Mouse (Mus musculus): ENCODE measurements around the gene Hsf2. TPM values are rescaled to one million over a fixed set of nuclear protein-coding genes. Genes with fewer than 3 reads are reported as not detected.
"Not testable (repeated sequence)": the region's sequence is repeated elsewhere in the genome, so short reads cannot be mapped to it uniquely, and the experiment has no call there.

The Hsf2 gene
- polyA plus RNA-seq, 1 experiment from 2014 or later, result 10.7 TPM

DNA sequence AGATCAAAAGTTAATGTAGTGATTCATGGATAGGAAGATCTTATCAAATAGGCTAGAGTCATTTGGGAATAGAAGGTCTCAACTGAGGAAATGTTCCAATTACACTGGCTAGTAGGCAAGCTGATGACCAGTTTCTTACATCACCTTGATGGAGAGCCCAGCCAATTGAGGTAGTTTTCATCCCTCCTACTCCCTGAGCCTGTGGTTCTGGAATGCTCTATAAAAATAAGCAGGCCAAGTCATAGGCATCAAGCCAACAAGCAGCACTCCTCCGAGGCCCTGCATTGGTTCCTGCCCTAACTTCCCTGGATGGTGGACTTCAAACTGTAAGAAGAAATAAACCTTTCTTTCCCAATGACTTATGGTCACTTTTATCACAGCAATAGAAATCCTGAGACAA is 29.1 kb downstream of the Hsf2 start:
- ATAC-seq (ENCODE audit: low read depth), result no peak
- H3K36me3 ChIP-seq (ENCODE audit: control insufficient read depth, insufficient read depth), result peaks cover 41% of the 10 kb centered on the region
- WGBS (ENCODE audit: insufficient replicate concordance), result 88% methylated on average over 1 of the region's 1 CpGs
- H3K4me3 ChIP-seq (ENCODE audit: low read depth, low read length), result no peak overlapping the region
- no peaks in the 10 kb centered on the region for H3K4me1 ChIP-seq (ENCODE audit: control insufficient read depth, low read depth, low read length)
- H3K27me3 ChIP-seq (ENCODE audit: control insufficient read depth, insufficient read depth, low read depth, low read length), result no peaks in the 10 kb centered on the region
- no peaks in the 10 kb centered on the region for H3K9me3 ChIP-seq (replicated peaks; ENCODE audit: control insufficient read depth, low read length)
- H3K9ac ChIP-seq (ENCODE audit: low read depth, low read length), result no peak overlapping the region
- no peak overlapping the region for H3K4me2 ChIP-seq (ENCODE audit: low read depth, low read length)
- no peak overlapping the region for H3K27ac ChIP-seq (ENCODE audit: low read length)

DNA sequence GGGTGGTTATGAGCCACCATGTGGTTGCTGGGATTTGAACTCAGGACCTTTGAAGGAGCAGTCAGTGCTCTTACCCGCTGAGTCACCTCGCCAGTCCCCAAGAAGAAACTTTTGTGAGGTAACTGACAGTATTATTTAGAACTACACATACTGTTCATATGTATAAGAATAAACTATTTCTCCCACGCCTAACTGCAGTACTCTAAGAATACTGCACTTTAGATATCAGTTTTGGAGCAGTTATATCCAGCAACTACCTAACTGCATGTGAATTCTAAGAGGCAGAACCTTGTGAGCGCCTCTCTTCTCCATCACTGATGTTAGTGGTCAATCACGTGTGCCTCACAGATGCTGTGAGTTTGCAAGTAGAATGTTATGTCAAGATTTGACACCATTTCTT is 40.3 kb downstream of the Hsf2 start:
- peaks cover 33% of the 10 kb centered on the region for H3K36me3 ChIP-seq (ENCODE audit: control insufficient read depth, insufficient read depth)
- WGBS (ENCODE audit: insufficient replicate concordance), result 83% methylated on average over 5 of the region's 5 CpGs
- no peaks in the 10 kb centered on the region for H3K27me3 ChIP-seq (ENCODE audit: control insufficient read depth, insufficient read depth, low read depth, low read length)

GRCm38 (mm10) chr10:57531076-57531475 is 44.9 kb downstream of the Hsf2 start:
- ATAC-seq (ENCODE audit: low read depth), result no peak
- Histone ChIP-seq H3K9me3 (replicated peaks; ENCODE audit: control insufficient read depth, low read length) (no peaks in the 10 kb centered on the region), H3K36me3 (ENCODE audit: control insufficient read depth, insufficient read depth) (peaks cover 14% of the 10 kb centered on the region), H3K9ac (ENCODE audit: low read depth, low read length) (peak overlapping the region; percentile 95), H3K4me3 (ENCODE audit: low read depth, low read length) (peak overlapping the region; percentile 95), H3K27me3 (ENCODE audit: control insufficient read depth, insufficient read depth, low read depth, low read length) (no peaks in the 10 kb centered on the region), H3K27ac (ENCODE audit: low read length) (0 out of 2 replicates have a peak overlapping the region, but pooled peaks have one; percentile 15), H3K4me2 (ENCODE audit: low read depth, low read length) (peak overlapping the region; percentile 68), H3K4me1 (ENCODE audit: control insufficient read depth, low read depth, low read length) (peaks cover 7% of the 10 kb centered on the region)
- 41% methylated on average over 2 of the region's 2 CpGs for WGBS (ENCODE audit: insufficient replicate concordance)

More for the DNA sequence above, 40.3 kb downstream of the Hsf2 start:
- Histone ChIP-seq H3K27ac (ENCODE audit: low read length) (no peak overlapping the region), H3K9ac (ENCODE audit: low read depth, low read length) (no peak overlapping the region), H3K4me3 (ENCODE audit: low read depth, low read length) (no peak overlapping the region), H3K4me2 (ENCODE audit: low read depth, low read length) (no peak overlapping the region), H3K4me1 (ENCODE audit: control insufficient read depth, low read depth, low read length) (peaks cover 7% of the 10 kb centered on the region), H3K9me3 (replicated peaks; ENCODE audit: control insufficient read depth, low read length) (no peaks in the 10 kb centered on the region)
- ATAC-seq (ENCODE audit: low read depth), result no peak

DNA sequence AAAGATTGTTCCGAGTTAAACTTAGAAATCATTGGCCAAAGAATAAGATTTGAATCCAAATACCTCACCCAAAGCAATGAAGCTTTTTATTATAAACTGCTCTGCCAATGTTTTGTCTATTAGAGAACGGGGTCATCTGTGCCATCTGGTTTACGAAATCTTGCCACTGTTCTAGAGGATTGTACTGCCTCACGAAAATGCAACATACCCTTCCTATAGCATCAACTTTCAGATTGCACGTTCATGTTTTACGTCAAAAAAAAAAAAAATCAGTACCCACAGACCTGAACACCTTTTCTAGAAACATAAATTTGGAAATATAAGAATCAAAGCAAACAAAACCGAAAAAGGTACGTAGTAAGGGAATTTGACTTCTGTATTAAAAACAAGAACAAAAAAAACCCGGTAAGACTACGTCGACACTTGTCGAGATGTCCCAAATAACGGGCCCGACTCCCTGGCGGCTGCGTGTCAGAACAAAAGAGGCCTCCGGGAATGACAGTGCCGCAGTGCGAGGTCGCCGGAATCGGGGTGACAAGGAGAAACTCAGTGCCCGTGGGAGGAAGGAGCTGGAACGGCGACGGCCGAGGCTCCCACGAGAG is 45.5 kb downstream of the Hsf2 start:
- Histone ChIP-seq H3K27me3 (ENCODE audit: control insufficient read depth, insufficient read depth, low read depth, low read length) (no peaks in the 10 kb centered on the region), H3K36me3 (ENCODE audit: control insufficient read depth, insufficient read depth) (peaks cover 9% of the 10 kb centered on the region), H3K4me1 (ENCODE audit: control insufficient read depth, low read depth, low read length) (peaks cover 7% of the 10 kb centered on the region), H3K27ac (ENCODE audit: low read length) (peak overlapping the region; percentile 99), H3K4me2 (ENCODE audit: low read depth, low read length) (peak overlapping the region; percentile 68), H3K9ac (ENCODE audit: low read depth, low read length) (peak overlapping the region; percentile 95), H3K9me3 (replicated peaks; ENCODE audit: control insufficient read depth, low read length) (no peaks in the 10 kb centered on the region), H3K4me3 (ENCODE audit: low read depth, low read length) (peak overlapping the region; percentile 95)
- no peak for ATAC-seq (ENCODE audit: low read depth)
- WGBS (ENCODE audit: insufficient replicate concordance), result 3% methylated on average over 28 of the region's 28 CpGs

DNA sequence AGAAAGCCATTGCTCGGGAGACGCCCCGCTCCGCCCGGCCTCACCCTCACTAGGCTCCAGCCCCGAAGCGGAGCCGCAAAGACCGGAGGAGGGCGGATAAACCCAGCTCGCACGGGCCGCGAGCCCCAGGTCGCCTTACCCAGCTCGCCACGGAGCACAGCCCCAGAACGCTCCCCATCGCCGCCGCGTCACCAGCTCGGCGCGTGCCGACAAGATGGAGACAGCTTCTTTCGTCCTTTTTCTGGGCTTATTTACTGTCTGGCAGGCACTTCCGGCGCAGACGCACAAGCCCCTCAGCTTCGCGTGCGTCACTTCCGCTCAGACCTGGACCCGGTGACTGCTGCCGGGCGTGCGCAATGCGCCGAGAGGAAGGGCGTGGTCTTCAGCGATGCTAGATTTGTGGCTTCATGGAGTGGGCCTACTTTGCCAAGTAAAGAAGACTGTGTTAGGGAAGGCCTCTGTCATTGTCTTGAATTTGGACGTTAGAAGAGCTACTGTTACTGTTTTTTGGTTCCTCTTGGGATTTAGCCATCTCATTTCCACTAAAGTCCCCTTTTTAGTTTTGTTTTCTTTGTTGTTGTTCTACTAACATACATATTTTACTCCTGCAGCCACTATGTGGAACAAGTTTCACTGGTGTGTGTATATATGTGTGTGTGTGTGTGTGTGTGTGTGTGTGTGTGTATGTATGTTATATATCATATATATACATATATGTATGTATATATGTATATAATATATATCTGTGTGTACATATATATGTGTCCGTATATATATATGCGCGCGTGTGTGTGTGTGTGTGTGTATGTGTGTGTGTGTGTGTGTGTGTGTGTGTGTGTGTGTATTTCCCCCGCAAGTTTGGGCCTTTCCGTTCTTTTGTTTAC is 46.3 kb downstream of the Hsf2 start, which contains the start of gene Serinc1:
TSS of gene Serinc1 (minus strand) at position 313 of the 884 bp plus-strand sequence.
- H3K4me1 ChIP-seq (ENCODE audit: control insufficient read depth, low read depth, low read length), result peaks cover 7% of the 10 kb centered on the region
- peak; percentile 99 for ATAC-seq (ENCODE audit: low read depth)
- H3K9ac ChIP-seq (ENCODE audit: low read depth, low read length), result peak within 1 kb of the TSS; percentile 95
- H3K4me2 ChIP-seq (ENCODE audit: low read depth, low read length), result peak within 1 kb of the TSS; percentile 68
- no peaks in the 10 kb centered on the region for H3K9me3 ChIP-seq (replicated peaks; ENCODE audit: control insufficient read depth, low read length)
- H3K36me3 ChIP-seq (ENCODE audit: control insufficient read depth, insufficient read depth), result peaks cover 2% of the 10 kb centered on the region; the same call in 1 of the 2 replicates
- 11% methylated on average over 49 of the region's 49 CpGs for WGBS (ENCODE audit: insufficient replicate concordance)
- peak within 1 kb of the TSS; percentile 99 for H3K27ac ChIP-seq (ENCODE audit: low read length)
- peak within 1 kb of the TSS; percentile 95 for H3K4me3 ChIP-seq (ENCODE audit: low read depth, low read length)
- no peaks in the 10 kb centered on the region for H3K27me3 ChIP-seq (ENCODE audit: control insufficient read depth, insufficient read depth, low read depth, low read length)

GRCm38 (mm10) chr10:57543890-57544289 is 57.7 kb downstream of the Hsf2 start:
- H3K4me2 ChIP-seq (ENCODE audit: low read depth, low read length); ATAC-seq (ENCODE audit: low read depth); H3K4me1 ChIP-seq (ENCODE audit: control insufficient read depth, low read depth, low read length); H3K27ac ChIP-seq (ENCODE audit: low read length); H3K9ac ChIP-seq (ENCODE audit: low read depth, low read length); H3K36me3 ChIP-seq (ENCODE audit: control insufficient read depth, insufficient read depth); H3K27me3 ChIP-seq (ENCODE audit: control insufficient read depth, insufficient read depth, low read depth, low read length); H3K9me3 ChIP-seq (replicated peaks; ENCODE audit: control insufficient read depth, low read length); H3K4me3 ChIP-seq (ENCODE audit: low read depth, low read length): not testable (repeated sequence)
- 80% methylated on average over 9 of the region's 9 CpGs for WGBS (ENCODE audit: insufficient replicate concordance)

- Histone ChIP-seq H3K4me2 (ENCODE audit: low read depth, low read length) (no peak overlapping the region), H3K9me3 (replicated peaks; ENCODE audit: control insufficient read depth, low read length) (no peaks in the 10 kb centered on the region), H3K4me1 (ENCODE audit: control insufficient read depth, low read depth, low read length) (no peaks in the 10 kb centered on the region), H3K4me3 (ENCODE audit: low read depth, low read length) (no peak overlapping the region), H3K27me3 (ENCODE audit: control insufficient read depth, insufficient read depth, low read depth, low read length) (no peaks in the 10 kb centered on the region), H3K9ac (ENCODE audit: low read depth, low read length) (no peak overlapping the region), H3K36me3 (ENCODE audit: control insufficient read depth, insufficient read depth) (no peaks in the 10 kb centered on the region), H3K27ac (ENCODE audit: low read length) (no peak overlapping the region)
- WGBS (ENCODE audit: insufficient replicate concordance), result 60% methylated on average over 4 of the region's 4 CpGs
- no peak for ATAC-seq (ENCODE audit: low read depth)
Observed at GRCm38 (mm10) chr10:57549631-57550030, 63.4 kb downstream of the Hsf2 start.

DNA sequence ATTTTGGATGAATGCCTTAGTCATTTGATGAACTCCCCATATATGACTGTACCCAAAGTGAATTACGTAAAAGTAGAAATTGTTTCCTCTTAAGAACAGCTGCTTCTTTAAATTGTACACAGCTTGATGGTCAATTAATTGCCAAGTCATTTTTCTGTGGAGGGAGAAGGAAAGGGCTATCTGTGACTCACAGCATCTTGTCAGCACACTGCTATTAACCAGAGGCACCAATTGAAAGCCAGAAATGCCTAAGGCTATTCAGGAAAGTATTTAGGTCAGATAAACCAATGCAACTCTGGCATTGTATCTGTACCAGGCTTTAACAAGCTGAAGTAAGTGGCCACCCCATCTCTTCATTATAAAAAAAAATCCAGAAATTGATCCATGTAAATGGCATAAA is 67.5 kb downstream of the Hsf2 start:
- Histone ChIP-seq H3K27me3 (ENCODE audit: control insufficient read depth, insufficient read depth, low read depth, low read length) (no peaks in the 10 kb centered on the region), H3K9ac (ENCODE audit: low read depth, low read length) (no peak overlapping the region), H3K4me3 (ENCODE audit: low read depth, low read length) (no peak overlapping the region), H3K36me3 (ENCODE audit: control insufficient read depth, insufficient read depth) (no peaks in the 10 kb centered on the region), H3K27ac (ENCODE audit: low read length) (no peak overlapping the region), H3K9me3 (replicated peaks; ENCODE audit: control insufficient read depth, low read length) (no peaks in the 10 kb centered on the region), H3K4me2 (ENCODE audit: low read depth, low read length) (no peak overlapping the region), H3K4me1 (ENCODE audit: control insufficient read depth, low read depth, low read length) (no peaks in the 10 kb centered on the region)
- WGBS (ENCODE audit: insufficient replicate concordance), result 67% methylated on average over 1 of the region's 1 CpGs
- no peak for ATAC-seq (ENCODE audit: low read depth)

GRCm38 (mm10) chr10:57557597-57557996 is 71.4 kb downstream of the Hsf2 start:
- no peak overlapping the region for H3K4me2 ChIP-seq (ENCODE audit: low read depth, low read length)
- no peak for ATAC-seq (ENCODE audit: low read depth)
- no peaks in the 10 kb centered on the region for H3K36me3 ChIP-seq (ENCODE audit: control insufficient read depth, insufficient read depth)
- no peak overlapping the region for H3K4me3 ChIP-seq (ENCODE audit: low read depth, low read length)
- H3K27me3 ChIP-seq (ENCODE audit: control insufficient read depth, insufficient read depth, low read depth, low read length), result no peaks in the 10 kb centered on the region
- WGBS (ENCODE audit: insufficient replicate concordance), result 64% methylated on average over 5 of the region's 5 CpGs
- no peak overlapping the region for H3K9ac ChIP-seq (ENCODE audit: low read depth, low read length)
- H3K27ac ChIP-seq (ENCODE audit: low read length), result no peak overlapping the region
- H3K4me1 ChIP-seq (ENCODE audit: control insufficient read depth, low read depth, low read length), result no peaks in the 10 kb centered on the region
- no peaks in the 10 kb centered on the region for H3K9me3 ChIP-seq (replicated peaks; ENCODE audit: control insufficient read depth, low read length)
